Mouse (Mus musculus): ENCODE results near the gene Tmprss5. TPM values are rescaled to one million over a fixed set of nuclear protein-coding genes. Genes with fewer than 3 reads are reported as not detected.

Tmprss5 gene
- under 1 TPM in 1 of 2 experiments, not detected in 1; 0.02 TPM for polyA plus RNA-seq (2012; fragmentation: generic; extraction: Trizol)

DNA sequence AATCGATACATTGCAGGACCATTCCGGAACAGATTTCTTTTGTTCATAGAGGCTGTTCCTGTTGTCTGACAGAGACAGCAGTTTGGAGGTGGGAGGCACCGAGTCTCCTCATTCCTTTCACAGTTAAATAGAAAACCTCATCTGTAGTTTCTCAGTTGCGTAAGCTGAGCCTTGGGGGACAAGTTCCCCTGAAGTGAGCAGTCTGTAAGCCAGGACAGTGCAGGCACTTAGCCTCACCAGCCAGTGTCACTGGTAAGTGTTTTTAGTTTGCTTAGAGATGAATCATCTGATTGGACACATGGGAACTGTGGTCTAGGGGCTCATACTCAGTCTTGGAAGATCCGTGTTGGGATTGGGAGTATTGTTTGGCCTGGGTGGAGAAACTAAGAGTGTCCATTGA lies at the start of gene Tmprss5:
Gene Tmprss5, plus strand, starts transcription at position 154 of the 400 bp plus-strand sequence.

GRCm38 (mm10) chr9:49055333-49056205 lies 25.5 kb upstream of the Tmprss5 start, which contains the start of gene Zw10:
Gene Zw10 (plus strand): TSS chr9:49055613.

Other genes with a start within 250 kb of the Tmprss5 start
- gene Zbtb16, start 245.0 kb upstream of the Tmprss5 start, polyA plus RNA-seq (2012; fragmentation: generic; extraction: Trizol) = under 1 TPM in 1 of 2 experiments, not detected in 1; 0.02 TPM
- not detected for gene Htr3a, start 170.2 kb upstream of the Tmprss5 start, polyA plus RNA-seq (2012; fragmentation: generic; extraction: Trizol)
- not detected for gene Htr3b, start 116.3 kb upstream of the Tmprss5 start, polyA plus RNA-seq (2012; fragmentation: generic; extraction: Trizol)
- 1 to 10 TPM in 1 of 2 experiments, under 1 TPM in 1; 0.94 to 7.0 TPM for gene Usp28, start 95.9 kb upstream of the Tmprss5 start, polyA plus RNA-seq (2012; fragmentation: generic; extraction: Trizol)
- gene Zw10, start 25.6 kb upstream of the Tmprss5 start, polyA plus RNA-seq (2012; fragmentation: generic; extraction: Trizol) = 1 to 10 TPM; 3.7 to 8.5 TPM
- gene Gm4894, start 169.3 kb downstream of the Tmprss5 start, polyA plus RNA-seq (2012; fragmentation: generic; extraction: Trizol) = not detected

Data from C3H10T1/2 (cell line).